Mouse (Mus musculus): ENCODE results near the gene Mri1. TPM values are rescaled to one million over a fixed set of nuclear protein-coding genes. Genes with fewer than 3 reads are reported as not detected.
A peak's percentile ranks its signal among the peaks of the same experiment; 100 is the strongest.

Mri1 gene
- polyA plus RNA-seq, 1 experiment from 2014 or later = 45.4 TPM

GRCm38 (mm10) chr8:84284608-84285063 lies 27.5 kb upstream of the Mri1 start:
- no peaks in the 10 kb centered on the region for H3K36me3 ChIP-seq (ENCODE audit: control insufficient read depth, insufficient read depth, low read length)
- no peaks in the 10 kb centered on the region for H3K27me3 ChIP-seq (ENCODE audit: control insufficient read depth, insufficient read depth, low read length)
- H3K4me1 ChIP-seq (ENCODE audit: control insufficient read depth in 2 of 2, insufficient read depth in 2 of 2, low read length in 2 of 2) = peaks cover 3% of the 10 kb centered on the region in 2 experiments; a peak in 1 of 4 replicates
- ATAC-seq (ENCODE audit: insufficient number of reproducible peaks, insufficient read depth, low FRiP score, low read depth) = no peak
- no peaks in the 10 kb centered on the region for H3K9me3 ChIP-seq (ENCODE audit: control insufficient read depth, low read length)
- 15% methylated on average over 9 of the region's 9 CpGs for WGBS
- peak overlapping the region in 1 of 2 experiments; percentile 14; a peak in 1 of 4 replicates for H3K27ac ChIP-seq (replicated peaks in 1 of 2; ENCODE audit: control insufficient read depth in 1 of 2, insufficient read depth in 1 of 2, low read depth in 2 of 2, low read length in 2 of 2)
- H3K4me3 ChIP-seq (ENCODE audit: control insufficient read depth in 1 of 2, insufficient read depth in 1 of 2, low read depth in 1 of 2, low read length in 2 of 2) = peak overlapping the region; percentile 4 to 23; a peak in 3 of 4 replicates
- no peak overlapping the region; the same call in 1 of the 2 replicates for H3K9ac ChIP-seq (ENCODE audit: low read length)
- no peak overlapping the region; the same call in 1 of the 2 replicates for H3K4me2 ChIP-seq (ENCODE audit: low read length)

DNA sequence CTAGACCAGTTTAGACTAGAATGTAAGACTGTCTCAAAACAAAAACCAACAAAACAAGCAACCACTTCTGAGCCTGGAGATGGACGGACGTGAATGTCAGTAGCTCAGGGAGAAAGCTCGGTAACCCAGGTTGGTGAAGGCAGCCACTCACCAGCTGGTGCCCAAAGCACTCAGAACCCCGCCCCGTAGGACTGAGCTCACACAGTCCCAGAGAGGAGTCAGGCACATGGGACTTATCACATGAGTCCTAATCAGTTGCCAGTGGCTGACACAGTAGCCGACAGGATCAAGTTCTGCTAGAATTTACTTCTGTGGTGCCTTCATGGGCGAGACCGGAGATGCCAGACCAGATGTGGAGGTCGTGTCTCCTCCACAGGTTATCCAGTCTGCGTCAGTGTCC lies 23.7 kb upstream of the Mri1 start:
- ATAC-seq (ENCODE audit: insufficient number of reproducible peaks, insufficient read depth, low FRiP score, low read depth) = no peak
- H3K4me3 ChIP-seq (ENCODE audit: control insufficient read depth in 1 of 2, insufficient read depth in 1 of 2, low read depth in 1 of 2, low read length in 2 of 2) = no peak overlapping the region
- H3K27me3 ChIP-seq (ENCODE audit: control insufficient read depth, insufficient read depth, low read length) = no peaks in the 10 kb centered on the region
- H3K36me3 ChIP-seq (ENCODE audit: control insufficient read depth, insufficient read depth, low read length) = no peaks in the 10 kb centered on the region
- WGBS = 53% methylated on average over 10 of the region's 10 CpGs
- H3K4me2 ChIP-seq (ENCODE audit: low read length) = no peak overlapping the region
- H3K9me3 ChIP-seq (ENCODE audit: control insufficient read depth, low read length) = no peaks in the 10 kb centered on the region
- H3K9ac ChIP-seq (ENCODE audit: low read length) = no peak overlapping the region
- H3K4me1 ChIP-seq (ENCODE audit: control insufficient read depth in 2 of 2, insufficient read depth in 2 of 2, low read length in 2 of 2) = peaks cover 3 to 5% of the 10 kb centered on the region in 2 experiments; a peak in 1 of 4 replicates
- no peak overlapping the region for H3K27ac ChIP-seq (replicated peaks in 1 of 2; ENCODE audit: control insufficient read depth in 1 of 2, insufficient read depth in 1 of 2, low read depth in 2 of 2, low read length in 2 of 2)

GRCm38 (mm10) chr8:84276447-84276846 lies 19.3 kb upstream of the Mri1 start:
- no peak overlapping the region for H3K4me3 ChIP-seq (ENCODE audit: control insufficient read depth in 1 of 2, insufficient read depth in 1 of 2, low read depth in 1 of 2, low read length in 2 of 2)
- no peak overlapping the region for H3K4me2 ChIP-seq (ENCODE audit: low read length)
- ATAC-seq (ENCODE audit: insufficient number of reproducible peaks, insufficient read depth, low FRiP score, low read depth) = no peak
- H3K9me3 ChIP-seq (ENCODE audit: control insufficient read depth, low read length) = no peaks in the 10 kb centered on the region
- H3K36me3 ChIP-seq (ENCODE audit: control insufficient read depth, insufficient read depth, low read length) = no peaks in the 10 kb centered on the region
- no peak overlapping the region for H3K27ac ChIP-seq (replicated peaks in 1 of 2; ENCODE audit: control insufficient read depth in 1 of 2, insufficient read depth in 1 of 2, low read depth in 2 of 2, low read length in 2 of 2)
- WGBS = 60% methylated on average over 1 of the region's 1 CpGs
- no peak overlapping the region for H3K9ac ChIP-seq (ENCODE audit: low read length)
- H3K27me3 ChIP-seq (ENCODE audit: control insufficient read depth, insufficient read depth, low read length) = no peaks in the 10 kb centered on the region
- H3K4me1 ChIP-seq (ENCODE audit: control insufficient read depth in 2 of 2, insufficient read depth in 2 of 2, low read length in 2 of 2) = peaks cover 0 to 3% of the 10 kb centered on the region in 2 experiments; a peak in 1 of 4 replicates

GRCm38 (mm10) chr8:84273968-84274367 lies 16.8 kb upstream of the Mri1 start:
- Histone ChIP-seq H3K4me3 (ENCODE audit: control insufficient read depth in 1 of 2, insufficient read depth in 1 of 2, low read depth in 1 of 2, low read length in 2 of 2) (no peak overlapping the region), H3K27me3 (ENCODE audit: control insufficient read depth, insufficient read depth, low read length) (no peaks in the 10 kb centered on the region), H3K36me3 (ENCODE audit: control insufficient read depth, insufficient read depth, low read length) (no peaks in the 10 kb centered on the region), H3K9me3 (ENCODE audit: control insufficient read depth, low read length) (no peaks in the 10 kb centered on the region), H3K27ac (replicated peaks in 1 of 2; ENCODE audit: control insufficient read depth in 1 of 2, insufficient read depth in 1 of 2, low read depth in 2 of 2, low read length in 2 of 2) (no peak overlapping the region), H3K9ac (ENCODE audit: low read length) (no peak overlapping the region), H3K4me1 (ENCODE audit: control insufficient read depth in 2 of 2, insufficient read depth in 2 of 2, low read length in 2 of 2) (peaks cover 2 to 11% of the 10 kb centered on the region in 2 experiments; a peak in 2 of 4 replicates), H3K4me2 (ENCODE audit: low read length) (no peak overlapping the region)
- WGBS = 73% methylated on average over 3 of the region's 3 CpGs
- no peak for ATAC-seq (ENCODE audit: insufficient number of reproducible peaks, insufficient read depth, low FRiP score, low read depth)

DNA sequence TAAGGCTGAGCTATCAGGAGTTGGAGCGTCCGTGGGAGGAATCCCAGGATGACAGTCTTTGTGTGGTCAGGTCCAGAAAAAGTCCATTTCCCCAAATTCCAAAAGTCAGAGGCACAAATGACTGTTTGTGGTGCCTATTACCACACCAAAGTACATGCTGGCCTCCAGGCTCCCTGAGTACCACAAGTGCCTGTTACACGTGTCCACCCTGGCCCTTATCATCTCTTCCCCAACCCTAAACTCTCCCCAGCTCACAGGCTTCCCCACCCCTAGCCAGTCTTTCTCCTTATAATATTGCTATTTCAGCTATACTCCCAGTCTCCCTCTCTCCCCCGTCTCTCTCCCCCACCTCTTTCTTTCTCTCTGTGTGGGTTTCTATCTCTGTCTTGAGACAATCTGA lies 15.2 kb upstream of the Mri1 start:
- no peak overlapping the region for H3K27ac ChIP-seq (replicated peaks in 1 of 2; ENCODE audit: control insufficient read depth in 1 of 2, insufficient read depth in 1 of 2, low read depth in 2 of 2, low read length in 2 of 2)
- H3K4me1 ChIP-seq (ENCODE audit: control insufficient read depth in 2 of 2, insufficient read depth in 2 of 2, low read length in 2 of 2) = peaks cover 0 to 11% of the 10 kb centered on the region in 2 experiments; a peak in 2 of 4 replicates
- no peaks in the 10 kb centered on the region for H3K27me3 ChIP-seq (ENCODE audit: control insufficient read depth, insufficient read depth, low read length)
- no peak overlapping the region for H3K9ac ChIP-seq (ENCODE audit: low read length)
- peaks cover 3% of the 10 kb centered on the region; the same call in 1 of the 2 replicates for H3K36me3 ChIP-seq (ENCODE audit: control insufficient read depth, insufficient read depth, low read length)
- no peak for ATAC-seq (ENCODE audit: insufficient number of reproducible peaks, insufficient read depth, low FRiP score, low read depth)
- WGBS = 69% methylated on average over 4 of the region's 4 CpGs
- no peak overlapping the region for H3K4me3 ChIP-seq (ENCODE audit: control insufficient read depth in 1 of 2, insufficient read depth in 1 of 2, low read depth in 1 of 2, low read length in 2 of 2)
- no peak overlapping the region for H3K4me2 ChIP-seq (ENCODE audit: low read length)
- H3K9me3 ChIP-seq (ENCODE audit: control insufficient read depth, low read length) = no peaks in the 10 kb centered on the region

DNA sequence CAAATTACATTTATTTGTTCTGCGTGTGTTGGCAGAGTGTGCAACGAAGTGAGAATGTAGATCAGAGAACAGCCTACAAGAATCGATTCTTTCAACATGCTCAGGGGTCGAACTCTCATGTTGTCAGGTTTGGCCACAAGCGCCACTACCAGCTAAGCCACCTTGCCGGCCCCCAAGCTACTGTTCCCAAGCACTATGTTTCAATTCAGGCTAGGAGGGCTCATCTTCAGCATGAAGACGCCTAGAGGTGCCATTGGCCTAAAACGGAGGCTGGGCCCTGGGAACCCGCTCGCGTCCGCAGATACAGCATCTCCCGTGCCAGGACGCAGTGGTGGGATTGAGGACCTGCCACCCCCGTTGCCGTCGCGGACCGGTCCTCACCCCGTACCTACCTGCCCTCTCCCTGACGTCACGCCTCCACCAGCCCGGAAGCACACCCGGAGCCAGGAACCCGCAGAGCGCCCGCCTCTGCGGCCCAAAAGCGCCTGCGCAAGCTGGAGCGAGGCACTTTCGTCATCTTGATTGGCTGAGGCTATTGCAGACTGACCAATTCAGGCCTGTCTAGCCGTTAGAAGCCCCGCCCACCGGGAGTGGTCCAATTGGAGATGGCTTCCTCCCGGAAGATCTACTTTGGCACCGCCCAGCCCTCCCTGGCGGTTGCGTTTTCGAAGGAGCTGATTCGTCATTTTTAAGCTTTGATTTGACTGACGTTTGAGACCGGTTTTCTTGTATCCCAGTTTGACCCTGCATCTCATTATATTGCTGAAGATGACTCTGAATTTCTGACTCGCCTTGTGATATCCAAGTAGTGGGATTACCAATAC lies 13.0 kb upstream of the Mri1 start, which contains the start of gene Ccdc130:
Ccdc130 (minus strand) TSS at position 431 of the 824 bp plus-strand sequence.
- Histone ChIP-seq H3K9ac (ENCODE audit: low read length) (peak within 1 kb of the TSS; percentile 93), H3K9me3 (ENCODE audit: control insufficient read depth, low read length) (no peaks in the 10 kb centered on the region), H3K36me3 (ENCODE audit: control insufficient read depth, insufficient read depth, low read length) (peaks cover 22% of the 10 kb centered on the region), H3K27ac (replicated peaks in 1 of 2; ENCODE audit: control insufficient read depth in 1 of 2, insufficient read depth in 1 of 2, low read depth in 2 of 2, low read length in 2 of 2) (peak within 1 kb of the TSS in 1 of 2 experiments; percentile 57; a peak in 1 of 4 replicates), H3K27me3 (ENCODE audit: control insufficient read depth, insufficient read depth, low read length) (no peaks in the 10 kb centered on the region), H3K4me3 (ENCODE audit: control insufficient read depth in 1 of 2, insufficient read depth in 1 of 2, low read depth in 1 of 2, low read length in 2 of 2) (peak within 1 kb of the TSS; percentile 70 to 89), H3K4me1 (ENCODE audit: control insufficient read depth in 2 of 2, insufficient read depth in 2 of 2, low read length in 2 of 2) (peaks cover 0 to 11% of the 10 kb centered on the region in 2 experiments; a peak in 2 of 4 replicates), H3K4me2 (ENCODE audit: low read length) (peak within 1 kb of the TSS; percentile 94)
- under 1% methylated on average over 44 of the region's 44 CpGs for WGBS
- peak; percentile 99 for ATAC-seq (ENCODE audit: insufficient number of reproducible peaks, insufficient read depth, low FRiP score, low read depth)

DNA sequence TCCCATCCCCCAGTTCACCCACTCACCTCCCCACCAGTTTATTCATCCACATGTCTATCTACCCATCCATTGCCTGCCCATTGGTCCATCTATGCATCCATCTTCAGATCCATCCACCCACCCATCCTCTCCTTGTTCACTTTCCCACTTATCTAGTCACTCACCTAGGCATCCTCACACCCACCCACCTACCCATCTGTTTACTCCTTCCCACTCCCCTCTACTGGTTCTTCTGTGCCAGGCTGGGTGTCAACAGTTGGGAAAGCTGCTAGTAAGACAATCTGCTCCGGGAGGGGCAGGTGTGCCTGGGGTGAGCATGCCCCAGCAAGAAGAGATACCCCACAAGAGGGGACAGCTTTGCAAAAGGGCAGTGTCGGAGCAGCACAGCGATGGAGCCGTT lies 4.0 kb upstream of the Mri1 start:
- Histone ChIP-seq H3K27me3 (ENCODE audit: control insufficient read depth, insufficient read depth, low read length) (no peaks in the 10 kb centered on the region), H3K9ac (ENCODE audit: low read length) (no peak overlapping the region), H3K4me2 (ENCODE audit: low read length) (no peak overlapping the region), H3K27ac (replicated peaks in 1 of 2; ENCODE audit: control insufficient read depth in 1 of 2, insufficient read depth in 1 of 2, low read depth in 2 of 2, low read length in 2 of 2) (no peak overlapping the region), H3K4me3 (ENCODE audit: control insufficient read depth in 1 of 2, insufficient read depth in 1 of 2, low read depth in 1 of 2, low read length in 2 of 2) (no peak overlapping the region), H3K9me3 (ENCODE audit: control insufficient read depth, low read length) (no peaks in the 10 kb centered on the region), H3K4me1 (ENCODE audit: control insufficient read depth in 2 of 2, insufficient read depth in 2 of 2, low read length in 2 of 2) (peaks cover 8 to 12% of the 10 kb centered on the region in 2 experiments), H3K36me3 (ENCODE audit: control insufficient read depth, insufficient read depth, low read length) (peaks cover 81% of the 10 kb centered on the region)
- WGBS = 91% methylated on average over 4 of the region's 4 CpGs
- no peak for ATAC-seq (ENCODE audit: insufficient number of reproducible peaks, insufficient read depth, low FRiP score, low read depth)

Measured in heart, embryonic 14.5 days (tissue).